ENCODE assay signal across 8 mouse cellular contexts in genomic region chr11:83534609-83535423, GRCm38 (mm10). TPM values are rescaled to one million over a fixed set of nuclear protein-coding genes. Genes with fewer than 3 reads are reported as not detected.
DNase-seq lines count a peak whose midpoint lies in the region; ATAC-seq lines count a peak whose summit lies in the region.

No protein-coding gene starts in this region.

- no peak overlapping the region for H3K9ac ChIP-seq in limb, embryonic 13.5 days

- H3K9me3 ChIP-seq in limb, embryonic 13.5 days = no peaks in the 10 kb centered on the region

- H3K27me3 ChIP-seq in limb, embryonic 13.5 days = no peaks in the 10 kb centered on the region

- no peaks in the 10 kb centered on the region for H3K36me3 ChIP-seq in limb, embryonic 13.5 days

- H3K4me2 ChIP-seq in limb, embryonic 13.5 days (replicated peaks) = peak overlapping the region; percentile 43

- peaks cover 27% of the 10 kb centered on the region for H3K4me1 ChIP-seq in limb, embryonic 13.5 days

- WGBS in limb, embryonic 13.5 days = 20% methylated on average over 13 of the region's 13 CpGs

- peak overlapping the region; percentile 8; the same call in 1 of the 2 replicates for H3K4me3 ChIP-seq in limb, embryonic 13.5 days

- peak; percentile 21 to 39 for DNase-seq in spleen, postnatal 36 days (ENCODE audit: low spot score in 2 of 2)
- no peak for DNase-seq in spleen, postnatal 4 days (ENCODE audit: low spot score in 2 of 2)
- peak; percentile 21 for DNase-seq in cerebellum, adult 8-10 months
- peak; percentile 79 to 90 for DNase-seq in kidney, adult 8-10 months
- peak; percentile 66 for DNase-seq in ovary, postnatal 10 days (ENCODE audit: low spot score)
- DNase-seq in thymus, postnatal 36 days = no peak

- peak overlapping the region; percentile 52; the same call in 1 of the 2 replicates for H3K27ac ChIP-seq in limb, embryonic 13.5 days

- ATAC-seq in granulocyte monocyte progenitor cell, adult 5-6 weeks (replicated peaks; ENCODE audit: poor library complexity, severe bottlenecking) = peak; percentile 45
- ATAC-seq in limb, embryonic 13.5 days (ENCODE audit: low FRiP score, low read depth) = peak; percentile 91

RNA-seq across cellular contexts. Expression of gene Ccl5, which starts 4.5 kb away (rescaled TPM):
- total RNA-seq in granulocyte monocyte progenitor cell, adult 5-6 weeks (2014; fragmentation: Nextera tagmentation) = not detected in 2 replicates
- total RNA-seq in granulocyte monocyte progenitor cell, adult 5-6 weeks (2017) = 2.1 TPM in 1 of 2 replicates, not detected in the other
- 0.66 and 1.2 TPM in 2 replicates for polyA plus RNA-seq in limb, embryonic 13.5 days (2015; fragmentation: Nextera tagmentation; extraction: Ambion mirVana)

RNA-seq across cellular contexts. Expression of gene Heatr9, which starts 12.8 kb away (rescaled TPM):
- not detected in 2 replicates for total RNA-seq in granulocyte monocyte progenitor cell, adult 5-6 weeks (2014; fragmentation: Nextera tagmentation)
- total RNA-seq in granulocyte monocyte progenitor cell, adult 5-6 weeks (2017) = not detected in 2 replicates
- not detected in 2 replicates for polyA plus RNA-seq in limb, embryonic 13.5 days (2015; fragmentation: Nextera tagmentation; extraction: Ambion mirVana)

RNA-seq across cellular contexts. Expression of gene Ccl9, which starts 43.6 kb away (rescaled TPM):
- total RNA-seq in granulocyte monocyte progenitor cell, adult 5-6 weeks (2014; fragmentation: Nextera tagmentation) = 189 and 190 TPM in 2 replicates
- total RNA-seq in granulocyte monocyte progenitor cell, adult 5-6 weeks (2017) = 110 and 159 TPM in 2 replicates
- polyA plus RNA-seq in limb, embryonic 13.5 days (2015; fragmentation: Nextera tagmentation; extraction: Ambion mirVana) = 2.3 and 2.9 TPM in 2 replicates

RNA-seq across cellular contexts. Expression of gene Ccl6, which starts 58.1 kb away (rescaled TPM):
- total RNA-seq in granulocyte monocyte progenitor cell, adult 5-6 weeks (2014; fragmentation: Nextera tagmentation) = 8.8 and 13.4 TPM in 2 replicates
- 16.9 and 19.6 TPM in 2 replicates for total RNA-seq in granulocyte monocyte progenitor cell, adult 5-6 weeks (2017)
- polyA plus RNA-seq in limb, embryonic 13.5 days (2015; fragmentation: Nextera tagmentation; extraction: Ambion mirVana) = 1.3 and 2.0 TPM in 2 replicates

Comparison
In these comparisons a context has a peak if more than half of its experiments do, and no peak if none do; other contexts are left out.
1. DNase-seq: peak in spleen, postnatal 36 days (2 of 2), cerebellum, adult 8-10 months (single experiment), kidney, adult 8-10 months (2 of 2) and ovary, postnatal 10 days (single experiment); none in spleen, postnatal 4 days (0 of 2) and thymus, postnatal 36 days (0 of 2).